Mouse (Mus musculus): Measurements from ENCODE around the gene Rbfox2.

Gene Rbfox2

GRCm38 (mm10) chr15:77331444-77331843 lies 24.6 kb upstream of the Rbfox2 start:
- no peak for DNase-seq (ENCODE audit: low spot score)

GRCm38 (mm10) chr15:77329681-77330180 lies 22.9 kb upstream of the Rbfox2 start:
- DNase-seq (ENCODE audit: low spot score): no peak

- no peak for DNase-seq (ENCODE audit: low spot score)
Observed at GRCm38 (mm10) chr15:77326361-77326760, 19.6 kb upstream of the Rbfox2 start.

- no peak for DNase-seq (ENCODE audit: low spot score)
Observed at GRCm38 (mm10) chr15:77324426-77324825, 17.6 kb upstream of the Rbfox2 start.

- DNase-seq (ENCODE audit: low spot score): no peak
Observed at GRCm38 (mm10) chr15:77323226-77323625, 16.4 kb upstream of the Rbfox2 start.

GRCm38 (mm10) chr15:77313701-77314100 lies 6.9 kb upstream of the Rbfox2 start:
- DNase-seq (ENCODE audit: low spot score): no peak

GRCm38 (mm10) chr15:77312796-77313195 lies 6.0 kb upstream of the Rbfox2 start:
- DNase-seq (ENCODE audit: low spot score): no peak

GRCm38 (mm10) chr15:77307767-77308495 lies 1.1 kb upstream of the Rbfox2 start:
- DNase-seq (ENCODE audit: low spot score): no peak

- DNase-seq (ENCODE audit: low spot score): peak; percentile 32
Observed at GRCm38 (mm10) chr15:77305852-77306546, 805 bp downstream of the Rbfox2 start.

- no peak for DNase-seq (ENCODE audit: low spot score)
Observed at GRCm38 (mm10) chr15:77304960-77305359, 1.8 kb downstream of the Rbfox2 start.

- no peak for DNase-seq (ENCODE audit: low spot score)
Observed at GRCm38 (mm10) chr15:77301122-77301521, 5.7 kb downstream of the Rbfox2 start.

- DNase-seq (ENCODE audit: low spot score): no peak
Observed at GRCm38 (mm10) chr15:77298564-77298963, 8.2 kb downstream of the Rbfox2 start.

GRCm38 (mm10) chr15:77296635-77297034 lies 10.2 kb downstream of the Rbfox2 start:
- DNase-seq (ENCODE audit: low spot score): no peak

GRCm38 (mm10) chr15:77293493-77293892 lies 13.3 kb downstream of the Rbfox2 start:
- DNase-seq (ENCODE audit: low spot score): no peak

- no peak for DNase-seq (ENCODE audit: low spot score)
Observed at GRCm38 (mm10) chr15:77292381-77292780, 14.4 kb downstream of the Rbfox2 start.

- DNase-seq (ENCODE audit: low spot score): no peak
Observed at GRCm38 (mm10) chr15:77291471-77291870, 15.3 kb downstream of the Rbfox2 start.

GRCm38 (mm10) chr15:77290352-77290751 lies 16.5 kb downstream of the Rbfox2 start:
- DNase-seq (ENCODE audit: low spot score): no peak

GRCm38 (mm10) chr15:77280130-77280529 lies 26.7 kb downstream of the Rbfox2 start:
- no peak for DNase-seq (ENCODE audit: low spot score)

- DNase-seq (ENCODE audit: low spot score): no peak
Observed at GRCm38 (mm10) chr15:77278825-77279224, 28.0 kb downstream of the Rbfox2 start.

GRCm38 (mm10) chr15:77276838-77277725 lies 29.7 kb downstream of the Rbfox2 start:
- DNase-seq (ENCODE audit: low spot score): no peak

GRCm38 (mm10) chr15:77276300-77276699 lies 30.5 kb downstream of the Rbfox2 start:
- DNase-seq (ENCODE audit: low spot score): no peak

- no peak for DNase-seq (ENCODE audit: low spot score)
Observed at GRCm38 (mm10) chr15:77275572-77275971, 31.2 kb downstream of the Rbfox2 start.
